Mouse (Mus musculus): ENCODE data around the gene Fggy.

DNA sequence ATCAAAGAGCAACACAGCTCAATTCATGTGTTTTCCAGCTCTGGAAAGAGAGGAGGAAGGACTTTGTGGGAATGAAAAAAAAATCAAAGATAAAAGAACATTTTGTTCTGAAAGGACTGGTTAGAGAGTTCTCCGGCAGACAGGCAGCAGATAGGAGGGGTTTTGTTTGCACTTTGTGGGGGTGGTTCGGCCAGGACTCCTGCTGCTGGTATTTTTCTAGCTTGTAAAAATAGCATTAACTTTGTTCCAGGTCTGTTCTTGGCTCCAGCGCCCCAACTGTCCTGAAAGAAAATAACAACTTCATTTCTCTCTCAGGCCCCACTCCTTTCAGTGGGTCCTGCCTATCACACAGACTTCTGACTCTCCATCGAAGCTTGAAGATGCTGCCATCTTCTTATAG, 185.7 kb downstream of the Fggy start:
- TF ChIP-seq CTCF (conservative IDR thresholded peaks at IDR 0.05; ENCODE audit: low read length) (no peak), POU5F1 (IDR thresholded peaks at IDR 0.05; ENCODE audit: borderline replicate concordance, low read length) (no peak), NANOG (IDR thresholded peaks at IDR 0.05; ENCODE audit: borderline replicate concordance, low read length) (no peak)
